ENCODE assay signal across 11 mouse cellular contexts in the genomic region with DNA sequence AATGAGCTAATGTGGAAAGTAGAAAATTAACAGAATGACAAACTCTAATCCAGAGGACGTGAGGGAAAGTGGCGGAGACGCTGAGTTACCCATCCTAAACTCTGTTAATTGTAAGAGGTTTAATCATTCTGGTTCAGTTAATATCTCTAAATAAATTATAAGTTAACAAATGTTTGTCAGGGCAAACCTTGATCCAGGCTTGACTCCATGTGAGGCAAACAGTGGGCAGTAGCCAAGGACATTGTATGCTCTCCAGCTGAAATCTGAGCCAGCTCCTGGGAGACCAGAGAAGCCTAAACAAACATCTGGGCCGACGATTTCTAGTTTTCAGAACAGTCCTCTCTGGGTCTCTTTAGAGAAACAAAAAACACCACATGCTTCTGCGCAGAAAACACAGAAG. TPM values are rescaled to one million over a fixed set of nuclear protein-coding genes. Genes with fewer than 3 reads are reported as not detected.
A peak's percentile ranks its signal among the peaks of the same experiment; 100 is the strongest.
DNase-seq lines count a peak whose midpoint lies in the region; ATAC-seq and TF ChIP-seq lines count a peak whose summit lies in the region.
"Had no signal": no experiment of that assay in that cellular context is flagged by ENCODE, and none has a peak within 500 bp of the region (broad histone marks: within the 10 kb centered on the region; RNA-seq: fewer than 3 reads in every experiment).

No protein-coding gene starts in this region.

- peak; percentile 55 for DNase-seq in gastrocnemius, adult 2 months
- no peak for DNase-seq in gastrocnemius, postnatal 10 days
- peak; percentile 73 for DNase-seq in lung, embryonic 14.5 days
- no peak for DNase-seq in lung, postnatal 4 days
- DNase-seq in heart, postnatal 14 days, result peak; percentile 8 to 25
- DNase-seq in lung, postnatal 14 days, result peak; percentile 20
- no peak for DNase-seq in thymus, postnatal 10 days (ENCODE audit: low spot score in 2 of 2)
- DNase-seq in ovary, postnatal 36 days (ENCODE audit: low spot score), result no peak
- DNase-seq: liver, postnatal 0 days; thymus, adult 18-20 months had no signal

- H3K4me3 ChIP-seq in gastrocnemius, adult 2 months, result no peak overlapping the region
- H3K4me3 ChIP-seq in lung, embryonic 14.5 days (ENCODE audit: low read depth, low read length), result no peak overlapping the region

- H3K36me3 ChIP-seq in lung, embryonic 14.5 days (ENCODE audit: insufficient read depth), result no peaks in the 10 kb centered on the region

- ATAC-seq in lung, embryonic 14.5 days (ENCODE audit: insufficient read depth), result peak; percentile 74; the same call in 1 of the 2 replicates
- ATAC-seq: liver, postnatal 0 days; Patski had no signal

- H3K27ac ChIP-seq in gastrocnemius, adult 2 months, result 0 out of 2 replicates have a peak overlapping the region, but pooled peaks have one; percentile 3
- H3K27ac ChIP-seq in lung, embryonic 14.5 days (ENCODE audit: low read depth), result no peak overlapping the region

- no peak for TF ChIP-seq CTCF in gastrocnemius, adult 2 months (IDR thresholded peaks at IDR 0.05)
- no peak for TF ChIP-seq CTCF in lung, embryonic 14.5 days (IDR thresholded peaks at IDR 0.05; ENCODE audit: low read depth)

- no peaks in the 10 kb centered on the region for H3K27me3 ChIP-seq in lung, embryonic 14.5 days (ENCODE audit: insufficient read depth, low read length)

- 0 out of 2 replicates have a peak, but pooled peaks cover 5% of the 10 kb centered on the region for H3K4me1 ChIP-seq in lung, embryonic 14.5 days (ENCODE audit: insufficient read depth)

- H3K9ac ChIP-seq in lung, embryonic 14.5 days, result no peak overlapping the region
- H3K9ac ChIP-seq: liver, postnatal 0 days had no signal

- no peak overlapping the region for H3K4me2 ChIP-seq in lung, embryonic 14.5 days

- no peaks in the 10 kb centered on the region for H3K9me3 ChIP-seq in lung, embryonic 14.5 days (ENCODE audit: low read depth, low read length)

- intact Hi-C loops in gastrocnemius, adult 2 months (cut with DNase I), result no loop called here
- intact Hi-C loops in heart, postnatal 14 days (cut with DNase I), result no loop called here

- 29% methylated on average over 6 of the region's 6 CpGs for WGBS in lung, embryonic 14.5 days

RNA-seq across cellular contexts. Expression of gene Dnajc1, which starts 49.2 kb away (rescaled TPM):
- 10 to 100 TPM; 10.7 to 13.2 TPM for total RNA-seq in gastrocnemius, adult 2 months (2021)
- total RNA-seq in gastrocnemius, postnatal 10 days (2021), result 10 to 100 TPM; 13.4 to 18.3 TPM
- polyA plus RNA-seq in lung, embryonic 14.5 days (2014; fragmentation: Nextera tagmentation; extraction: Ambion mirVana), result 30.8 and 34.3 TPM in 2 replicates
- total RNA-seq in heart, postnatal 14 days (2021), result 10 to 100 TPM; 15.4 to 15.9 TPM

Comparison
In these comparisons a context has a peak if more than half of its experiments do, and no peak if none do; other contexts are left out.
1. DNase-seq: peak in gastrocnemius, adult 2 months (single experiment), lung, embryonic 14.5 days (single experiment), heart, postnatal 14 days (2 of 2) and lung, postnatal 14 days (single experiment); none in gastrocnemius, postnatal 10 days (single experiment), lung, postnatal 4 days (0 of 2), thymus, postnatal 10 days (0 of 2) and ovary, postnatal 36 days (single experiment).